Mouse (Mus musculus) lung, postnatal 0 days (tissue): ENCODE data around the gene Coro2a. TPM values are rescaled to one million over a fixed set of nuclear protein-coding genes. Genes with fewer than 3 reads are reported as not detected.
"Not testable (repeated sequence)": the region's sequence is repeated elsewhere in the genome, so short reads cannot be mapped to it uniquely, and the experiment has no call there.

Source experiments
- ATAC-seq: fragments of 200-750 bp; cut with Nextera tagmentation; 2 replicates; pipeline ENCODE4 v1.8.0; 2017; ENCODE audit warnings: moderate library complexity
- DNase-seq: peaks from one replicate; pipeline ENCODE4 v3.0.0-alpha.2; 2016; ENCODE audit warnings: low spot score
- H3K27ac ChIP-seq: fragments of 300-500 bp; sonication (generic); 2 replicates; pipeline ENCODE4 v1.5.1; 2014; ENCODE audit warnings: antibody characterized with exemption, mild to moderate bottlenecking, low read length, mixed read lengths
- H3K27me3 ChIP-seq: fragments of 300-500 bp; sonication (generic); replicated peaks from 2 replicates; pipeline ENCODE4 v1.6.1; 2014; ENCODE audit warnings: low read length, mixed read lengths; ENCODE audit not compliant: insufficient read depth
- H3K36me3 ChIP-seq: fragments of 300-500 bp; sonication (generic); 2 replicates; pipeline ENCODE4 v1.6.1; 2014; ENCODE audit warnings: low read length, mixed read lengths; ENCODE audit not compliant: insufficient read depth
- H3K4me1 ChIP-seq: fragments of 300-500 bp; sonication (generic); 2 replicates; pipeline ENCODE4 v1.6.1; 2014; ENCODE audit warnings: antibody characterized with exemption, low read depth, low read length, mixed read lengths; ENCODE audit not compliant: insufficient read depth
- H3K4me2 ChIP-seq: fragments of 300-500 bp; sonication (generic); replicated peaks from 2 replicates; pipeline ENCODE4 v1.6.1; 2014; ENCODE audit warnings: low read depth, mild to moderate bottlenecking, low read length, moderate library complexity, mixed read lengths
- H3K4me3 ChIP-seq: fragments of 300-500 bp; sonication (generic); 2 replicates; pipeline ENCODE4 v1.5.1; 2014; ENCODE audit warnings: low read depth, low read length
- H3K9ac ChIP-seq: fragments of 300-500 bp; sonication (generic); replicated peaks from 2 replicates; pipeline ENCODE4 v1.6.1; 2014; ENCODE audit warnings: low read depth, mild to moderate bottlenecking
- H3K9me3 ChIP-seq: fragments of 300-500 bp; sonication (generic); 2 replicates; pipeline ENCODE4 v1.6.1; 2016; ENCODE audit warnings: low read length, mixed read lengths
- CTCF ChIP-seq: IDR thresholded peaks from 2 replicates; pipeline ENCODE4 v1.5.1; 2016; ENCODE audit warnings: antibody characterized with exemption, mild to moderate bottlenecking
- EP300 ChIP-seq: IDR thresholded peaks from 2 replicates; pipeline ENCODE4 v1.6.1; 2016; ENCODE audit warnings: antibody characterized with exemption, mild to moderate bottlenecking, control low read depth
- WGBS: fragments of 180-500 bp; shearing (Covaris S2); extraction: QIAGEN DNeasy Blood & Tissue Kit; methylation state at CpG from one replicate; pipeline ENCODE4 v1.1.7; 2014; 5-methylcytosine and 5-hydroxymethylcytosine counted together
- polyA plus RNA-seq: library from polyadenylated mRNA; unstranded; fragments of >200 nt; fragmentation: Nextera tagmentation; extraction: Ambion mirVana; gene quantifications from 2 replicates; pipeline ENCODE4 v1.2.1, GENCODE M21; 2015

Coro2a gene
- polyA plus RNA-seq, 1 experiment from 2014 or later: 2.3 TPM

DNA sequence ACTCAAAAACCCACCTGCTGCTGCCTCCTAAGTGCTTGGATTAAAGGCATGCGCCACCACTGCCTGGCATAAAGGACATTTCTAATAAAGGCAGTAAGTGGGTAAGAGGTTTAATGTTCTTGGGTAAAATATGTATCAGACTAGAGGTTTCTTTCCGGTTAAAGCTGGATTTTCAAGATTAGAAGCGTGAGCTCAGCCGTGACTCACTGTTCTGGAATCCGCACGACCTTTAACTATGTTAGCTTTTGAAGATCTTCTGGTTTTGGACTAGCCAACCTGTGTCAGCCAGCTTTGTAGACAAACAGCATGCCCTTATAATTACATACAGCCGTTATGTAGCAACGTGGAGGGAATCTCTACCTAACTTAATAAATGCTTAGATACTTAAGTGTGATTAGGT, 37.9 kb upstream of the Coro2a start:
- no peaks in the 10 kb centered on the region for H3K27me3 ChIP-seq
- H3K4me3 ChIP-seq: no peak overlapping the region
- WGBS: 48% methylated on average over 8 of the region's 8 CpGs
- H3K4me2 ChIP-seq: no peak overlapping the region
- H3K4me1 ChIP-seq: peaks cover 11% of the 10 kb centered on the region
- H3K27ac ChIP-seq: 0 out of 2 replicates have a peak overlapping the region, but pooled peaks have one; percentile 6
- peak; percentile 91 for DNase-seq
- H3K9ac ChIP-seq: no peak overlapping the region
- peak; percentile 92 for TF ChIP-seq EP300
- TF ChIP-seq CTCF: no peak
- no peaks in the 10 kb centered on the region for H3K36me3 ChIP-seq
- peak; percentile 58 for ATAC-seq
- no peaks in the 10 kb centered on the region for H3K9me3 ChIP-seq

DNA sequence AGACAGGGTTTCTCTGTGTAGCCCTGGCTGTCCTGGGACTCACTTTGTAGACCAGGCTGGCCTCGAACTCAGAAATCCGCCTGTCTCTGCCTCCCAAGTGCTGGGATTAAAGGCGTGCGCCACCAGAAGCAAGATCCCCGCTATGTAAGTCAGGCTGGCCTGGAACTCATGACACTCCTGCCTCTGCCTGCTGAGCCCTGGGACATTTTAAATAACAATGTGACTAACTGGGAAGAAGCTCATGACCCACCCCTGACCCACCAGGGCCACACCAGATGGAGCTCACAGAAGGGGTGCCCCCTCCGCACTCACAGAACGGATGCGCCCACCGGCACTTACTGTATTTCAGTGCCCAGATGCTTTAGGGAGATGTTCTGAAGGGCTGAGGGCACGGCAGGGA, 35.2 kb upstream of the Coro2a start:
- not testable (repeated sequence) for H3K36me3 ChIP-seq, H3K27ac ChIP-seq, H3K9me3 ChIP-seq, ATAC-seq, H3K4me2 ChIP-seq, DNase-seq, H3K9ac ChIP-seq, H3K27me3 ChIP-seq, H3K4me1 ChIP-seq, H3K4me3 ChIP-seq
- 90% methylated on average over 10 of the region's 10 CpGs for WGBS

DNA sequence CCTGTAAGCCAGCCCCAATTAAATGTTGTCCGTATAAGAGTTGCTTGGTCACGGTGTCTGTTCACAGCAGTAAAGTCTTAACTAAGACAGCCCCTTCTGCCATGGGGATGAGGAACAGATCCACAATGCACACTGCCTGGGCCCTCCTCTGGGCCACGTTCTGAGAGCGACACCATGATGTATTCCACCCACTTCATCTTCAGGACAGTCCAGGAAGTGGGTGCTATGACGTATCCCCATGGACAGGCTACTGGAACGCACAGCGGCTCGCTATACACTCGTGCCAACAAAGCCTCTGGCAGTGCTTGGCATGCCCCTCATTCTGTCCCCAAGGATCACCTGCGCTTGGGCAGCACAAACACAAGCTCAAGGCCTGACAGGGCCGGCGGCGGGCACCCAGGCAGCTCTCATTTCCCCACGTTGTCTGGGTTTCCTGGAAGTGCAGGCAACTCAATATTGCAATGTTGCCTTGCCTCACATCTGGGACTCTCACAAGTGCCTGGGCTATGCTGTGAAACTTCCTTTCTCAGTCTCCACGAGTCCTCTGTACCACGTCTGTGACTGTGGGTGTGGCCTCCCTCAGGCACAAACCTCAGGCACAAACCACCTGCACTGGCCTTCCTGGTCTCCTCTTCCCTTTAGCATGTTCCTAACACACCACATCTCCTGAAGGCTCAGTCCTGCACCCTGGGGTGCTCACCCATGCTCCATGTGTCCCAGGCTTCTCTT, 33.9 kb upstream of the Coro2a start:
- Histone ChIP-seq H3K4me1 (no peaks in the 10 kb centered on the region), H3K27me3 (no peaks in the 10 kb centered on the region), H3K36me3 (no peaks in the 10 kb centered on the region), H3K4me3 (no peak overlapping the region), H3K9me3 (no peaks in the 10 kb centered on the region), H3K9ac (no peak overlapping the region), H3K4me2 (no peak overlapping the region), H3K27ac (no peak overlapping the region)
- WGBS: 65% methylated on average over 16 of the region's 16 CpGs
- DNase-seq: peak; percentile 51
- ATAC-seq: no peak
- TF ChIP-seq CTCF: no peak

DNA sequence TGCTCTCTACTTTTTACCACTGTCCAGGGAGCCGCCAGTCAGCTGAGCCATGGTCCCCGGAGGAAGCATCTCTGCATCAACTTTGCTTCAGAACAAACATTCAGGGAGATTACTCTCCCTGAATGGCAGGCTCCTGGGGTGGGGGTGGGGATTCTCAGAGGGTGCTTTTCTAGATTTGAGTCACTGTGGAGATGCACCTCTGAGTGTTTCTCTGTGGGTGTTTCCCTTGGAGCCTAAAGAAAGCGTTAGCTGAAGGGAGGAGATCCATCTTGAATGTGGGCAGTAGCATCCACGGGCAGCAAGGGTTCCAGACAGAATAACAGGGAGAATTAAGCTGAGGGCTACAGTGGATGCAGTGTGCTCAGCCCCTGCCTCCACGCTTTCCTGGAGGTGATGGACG, 32.9 kb upstream of the Coro2a start:
- Histone ChIP-seq H3K27me3 (no peaks in the 10 kb centered on the region), H3K27ac (no peak overlapping the region), H3K4me1 (no peaks in the 10 kb centered on the region), H3K4me2 (no peak overlapping the region), H3K4me3 (no peak overlapping the region), H3K36me3 (no peaks in the 10 kb centered on the region), H3K9ac (no peak overlapping the region), H3K9me3 (no peaks in the 10 kb centered on the region)
- WGBS: 59% methylated on average over 6 of the region's 6 CpGs
- ATAC-seq (no peak), DNase-seq (no peak)
- no peak for TF ChIP-seq EP300
- no peak for TF ChIP-seq CTCF

DNA sequence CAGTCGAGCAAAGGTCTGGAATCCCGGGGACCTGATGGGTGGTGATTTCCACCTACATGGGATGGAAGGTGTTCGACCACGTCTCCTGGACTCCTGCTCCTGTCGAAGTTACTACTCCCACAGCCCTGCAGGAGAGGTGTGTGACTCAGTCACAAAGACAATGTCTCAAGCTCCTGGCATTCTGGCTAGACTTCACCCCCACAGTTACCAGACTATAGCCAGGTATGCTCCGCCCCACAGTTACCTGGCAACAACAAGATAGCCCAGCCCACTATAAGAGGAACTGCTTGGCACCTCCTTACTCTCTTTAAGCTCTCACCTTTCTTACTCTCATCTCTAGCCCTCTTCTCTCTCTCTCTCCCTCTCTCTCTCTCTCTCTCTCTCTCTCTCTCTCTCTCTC, 31.6 kb upstream of the Coro2a start:
- H3K4me3 ChIP-seq, H3K36me3 ChIP-seq, H3K9me3 ChIP-seq, H3K27me3 ChIP-seq, H3K4me1 ChIP-seq, H3K4me2 ChIP-seq, H3K9ac ChIP-seq, H3K27ac ChIP-seq: not testable (repeated sequence)
- 67% methylated on average over 6 of the region's 6 CpGs for WGBS
- peak; percentile 56 for ATAC-seq
- DNase-seq: peak; percentile 60

DNA sequence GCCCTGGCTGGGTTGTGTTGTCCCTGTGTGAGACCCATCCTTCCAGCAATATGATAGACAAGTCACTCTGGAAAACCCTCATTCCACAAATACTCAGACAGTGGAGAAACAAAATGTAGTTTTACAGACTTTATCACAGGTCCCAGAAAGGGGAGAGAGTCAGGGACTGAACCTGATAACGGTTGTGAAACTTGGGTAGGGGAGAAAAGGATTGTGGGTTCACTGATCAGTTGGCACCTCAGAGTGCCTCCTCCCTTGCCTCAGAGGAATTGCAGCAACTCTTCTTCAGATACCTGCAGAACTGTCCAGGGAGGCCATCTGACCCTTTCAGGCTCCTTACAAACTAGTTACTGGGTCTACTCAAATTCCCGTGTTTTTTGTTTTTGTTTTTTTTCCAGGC, 30.5 kb upstream of the Coro2a start:
- Histone ChIP-seq H3K4me3 (no peak overlapping the region), H3K9me3 (no peaks in the 10 kb centered on the region), H3K27me3 (no peaks in the 10 kb centered on the region), H3K9ac (no peak overlapping the region), H3K36me3 (no peaks in the 10 kb centered on the region), H3K27ac (no peak overlapping the region), H3K4me2 (no peak overlapping the region), H3K4me1 (no peaks in the 10 kb centered on the region)
- ATAC-seq (no peak), DNase-seq (no peak)
- WGBS: 46% methylated on average over 2 of the region's 2 CpGs
- TF ChIP-seq CTCF: no peak
- no peak for TF ChIP-seq EP300

DNA sequence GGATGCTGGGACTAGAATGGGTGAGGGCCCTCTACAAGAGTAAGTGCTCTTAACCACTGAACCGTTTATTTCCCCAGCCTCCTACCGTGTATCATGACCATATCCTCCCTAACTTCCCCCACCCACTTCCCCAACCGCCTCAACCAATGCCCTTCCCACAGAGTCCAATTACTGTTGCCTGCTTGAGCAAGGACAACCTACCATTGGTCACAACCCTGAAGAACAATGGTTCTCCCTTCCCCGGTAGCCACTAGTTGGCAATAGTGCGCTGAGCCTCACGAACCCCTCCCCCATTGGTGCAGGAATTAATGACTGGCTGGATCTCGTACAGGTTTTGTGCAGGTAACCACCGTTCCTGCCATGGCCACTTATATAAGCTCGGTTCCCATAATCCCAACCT, 28.4 kb upstream of the Coro2a start:
- Histone ChIP-seq H3K27ac (no peak overlapping the region), H3K36me3 (no peaks in the 10 kb centered on the region), H3K4me1 (no peaks in the 10 kb centered on the region), H3K4me2 (no peak overlapping the region), H3K9ac (no peak overlapping the region), H3K9me3 (no peaks in the 10 kb centered on the region), H3K27me3 (no peaks in the 10 kb centered on the region), H3K4me3 (no peak overlapping the region)
- TF ChIP-seq CTCF (peak; percentile 43), EP300 (no peak)
- peak; percentile 47; the same call in 1 of the 2 replicates for ATAC-seq
- peak; percentile 59 for DNase-seq
- 47% methylated on average over 9 of the region's 9 CpGs for WGBS
